9 mouse cellular contexts compared by ENCODE assay signal in genomic region chr2:27473911-27474310, GRCm38 (mm10). TPM values are rescaled to one million over a fixed set of nuclear protein-coding genes. Genes with fewer than 3 reads are reported as not detected.
A peak's percentile ranks its signal among the peaks of the same experiment; 100 is the strongest.
DNase-seq lines count a peak whose midpoint lies in the region; ATAC-seq and TF ChIP-seq lines count a peak whose summit lies in the region.
"Had no signal": no experiment of that assay in that cellular context is flagged by ENCODE, and none has a peak within 500 bp of the region (broad histone marks: within the 10 kb centered on the region; RNA-seq: fewer than 3 reads in every experiment).

No protein-coding gene starts in this region.

- H3K27me3 ChIP-seq in testis, adult 2 months (ENCODE audit: control insufficient read depth, insufficient read depth, low read length) = no peaks in the 10 kb centered on the region
- H3K27me3 ChIP-seq in limb, embryonic 14.5 days (ENCODE audit: control insufficient read depth, insufficient read depth, low read length) = no peaks in the 10 kb centered on the region
- H3K27me3 ChIP-seq in stomach, postnatal 0 days (ENCODE audit: control insufficient read depth, insufficient read depth, low read length) = no peaks in the 10 kb centered on the region

- ATAC-seq in limb, embryonic 14.5 days (ENCODE audit: low FRiP score, low read depth) = no peak
- no peak for ATAC-seq in stomach, postnatal 0 days (ENCODE audit: low FRiP score, low TSS enrichment)
- ATAC-seq: CD4-positive, CD25-positive, alpha-beta regulatory T cell, adult 4 months had no signal

- H3K4me3 ChIP-seq in testis, adult 2 months (ENCODE audit: control insufficient read depth, low read depth, low read length) = peak overlapping the region; percentile 15; the same call in 1 of the 2 replicates
- H3K4me3 ChIP-seq in limb, embryonic 14.5 days (replicated peaks; ENCODE audit: low read length) = peak overlapping the region; percentile 95
- peak overlapping the region; percentile 95 for H3K4me3 ChIP-seq in stomach, postnatal 0 days (ENCODE audit: low read depth, low read length)

- WGBS in limb, embryonic 14.5 days = 8% methylated on average over 4 of the region's 4 CpGs
- 13% methylated on average over 4 of the region's 4 CpGs for WGBS in stomach, postnatal 0 days

- H3K4me1 ChIP-seq in testis, adult 2 months (ENCODE audit: control insufficient read depth, insufficient read depth, low read length) = peaks cover 25% of the 10 kb centered on the region
- H3K4me1 ChIP-seq in limb, embryonic 14.5 days (ENCODE audit: control insufficient read depth, insufficient read depth, low read length) = peaks cover 24% of the 10 kb centered on the region
- peaks cover 15% of the 10 kb centered on the region for H3K4me1 ChIP-seq in stomach, postnatal 0 days (replicated peaks; ENCODE audit: control insufficient read depth, insufficient read depth)

- no peak for TF ChIP-seq EP300 in stomach, postnatal 0 days (optimal IDR thresholded peaks at IDR 0.05)

- peak overlapping the region; percentile 94 for H3K9ac ChIP-seq in limb, embryonic 14.5 days (ENCODE audit: low read depth, low read length, severe bottlenecking)
- peak overlapping the region; percentile 94 for H3K9ac ChIP-seq in stomach, postnatal 0 days (ENCODE audit: low read length)

- no peaks in the 10 kb centered on the region for H3K36me3 ChIP-seq in testis, adult 2 months (ENCODE audit: control insufficient read depth, insufficient read depth, low read length)
- peaks cover 26% of the 10 kb centered on the region for H3K36me3 ChIP-seq in limb, embryonic 14.5 days (ENCODE audit: control insufficient read depth, insufficient read depth, low read length)
- H3K36me3 ChIP-seq in stomach, postnatal 0 days (ENCODE audit: control insufficient read depth, insufficient read depth, low read length) = no peaks in the 10 kb centered on the region

- H3K27ac ChIP-seq in testis, adult 2 months (ENCODE audit: control insufficient read depth, insufficient read depth, low read depth, low read length) = no peak overlapping the region
- H3K27ac ChIP-seq in limb, embryonic 14.5 days (replicated peaks; ENCODE audit: low read depth, low read length) = peak overlapping the region; percentile 26; the same call in 1 of the 2 replicates
- peak overlapping the region; percentile 97 for H3K27ac ChIP-seq in stomach, postnatal 0 days (replicated peaks)

- no peaks in the 10 kb centered on the region for H3K9me3 ChIP-seq in limb, embryonic 14.5 days (ENCODE audit: control insufficient read depth, low read length)
- H3K9me3 ChIP-seq in stomach, postnatal 0 days (ENCODE audit: control insufficient read depth, low read length) = no peaks in the 10 kb centered on the region

- no peak for TF ChIP-seq CTCF in testis, adult 2 months (IDR thresholded peaks at IDR 0.05; ENCODE audit: control insufficient read depth, insufficient read depth, insufficient replicate concordance, low read depth, low read length)
- no peak for TF ChIP-seq CTCF in stomach, postnatal 0 days (IDR thresholded peaks at IDR 0.05; ENCODE audit: low read depth)

- peak overlapping the region; percentile 90 for H3K4me2 ChIP-seq in limb, embryonic 14.5 days (replicated peaks; ENCODE audit: low read depth, low read length, severe bottlenecking)
- peak overlapping the region; percentile 81 for H3K4me2 ChIP-seq in stomach, postnatal 0 days (replicated peaks; ENCODE audit: low read depth)

- TF ChIP-seq POLR2A in testis, adult 2 months (IDR thresholded peaks at IDR 0.05; ENCODE audit: control insufficient read depth, low read depth, low read length) = no peak
- TF ChIP-seq POLR2A in limb, embryonic 14.5 days (IDR thresholded peaks at IDR 0.05; ENCODE audit: borderline replicate concordance, extremely low read depth, insufficient read depth, insufficient read length) = no peak

- peak; percentile 17 for DNase-seq in embryo, embryonic 10.5 days (ENCODE audit: low spot score)
- DNase-seq in embryo, embryonic 9.5 days (ENCODE audit: extremely low spot score) = no peak
- DNase-seq in testis, postnatal 14 days (ENCODE audit: low spot score) = no peak
- DNase-seq in limb, embryonic 14.5 days (ENCODE audit: low spot score) = no peak
- DNase-seq in stomach, postnatal 0 days (ENCODE audit: low spot score) = no peak
- DNase-seq in right cerebral cortex, postnatal 10 days (ENCODE audit: low spot score in 2 of 2) = no peak
- no peak for DNase-seq in urinary bladder, postnatal 14 days (ENCODE audit: low spot score)

RNA-seq across cellular contexts. Expression of gene Brd3os, which starts 31.8 kb away (rescaled TPM):
- 9.7 and 13.3 TPM in 2 replicates for polyA plus RNA-seq in testis, adult 2 months (2012; rRNA removed)
- 12.5 and 13.0 TPM in 2 replicates for polyA plus RNA-seq in limb, embryonic 14.5 days (2012; rRNA removed)
- polyA plus RNA-seq in limb, embryonic 14.5 days (2014; fragmentation: Nextera tagmentation; extraction: Ambion mirVana) = 9.9 and 13.7 TPM in 2 replicates
- polyA plus RNA-seq in stomach, postnatal 0 days (2015; fragmentation: Nextera tagmentation; extraction: Ambion mirVana) = 2.8 and 3.4 TPM in 2 replicates

RNA-seq across cellular contexts. Expression of gene Brd3, which starts 33.6 kb away (rescaled TPM):
- polyA plus RNA-seq in testis, adult 2 months (2012; rRNA removed) = 109 and 119 TPM in 2 replicates
- polyA plus RNA-seq in limb, embryonic 14.5 days (2012; rRNA removed) = 75.5 and 78.1 TPM in 2 replicates
- polyA plus RNA-seq in limb, embryonic 14.5 days (2014; fragmentation: Nextera tagmentation; extraction: Ambion mirVana) = 155 and 177 TPM in 2 replicates
- 41.0 and 48.3 TPM in 2 replicates for polyA plus RNA-seq in stomach, postnatal 0 days (2015; fragmentation: Nextera tagmentation; extraction: Ambion mirVana)

RNA-seq across cellular contexts. Expression of gene Wdr5, which starts 41.0 kb away (rescaled TPM):
- 25.6 and 27.2 TPM in 2 replicates for polyA plus RNA-seq in testis, adult 2 months (2012; rRNA removed)
- 64.2 and 66.0 TPM in 2 replicates for polyA plus RNA-seq in limb, embryonic 14.5 days (2012; rRNA removed)
- 51.6 and 56.9 TPM in 2 replicates for polyA plus RNA-seq in limb, embryonic 14.5 days (2014; fragmentation: Nextera tagmentation; extraction: Ambion mirVana)
- 19.3 and 19.7 TPM in 2 replicates for polyA plus RNA-seq in stomach, postnatal 0 days (2015; fragmentation: Nextera tagmentation; extraction: Ambion mirVana)

RNA-seq across cellular contexts. Expression of gene Vav2, which starts 47.1 kb away (rescaled TPM):
- 35.7 and 56.1 TPM in 2 replicates for polyA plus RNA-seq in testis, adult 2 months (2012; rRNA removed)
- 19.6 and 23.8 TPM in 2 replicates for polyA plus RNA-seq in limb, embryonic 14.5 days (2012; rRNA removed)
- 5.9 and 6.2 TPM in 2 replicates for polyA plus RNA-seq in limb, embryonic 14.5 days (2014; fragmentation: Nextera tagmentation; extraction: Ambion mirVana)
- 2.7 and 2.9 TPM in 2 replicates for polyA plus RNA-seq in stomach, postnatal 0 days (2015; fragmentation: Nextera tagmentation; extraction: Ambion mirVana)

Comparison
In these comparisons a context has a peak if more than half of its experiments do, and no peak if none do; other contexts are left out.
1. H3K4me3 ChIP-seq: peak in every context shown above with its lines; median percentile 95 in limb, embryonic 14.5 days; 95 in stomach, postnatal 0 days; 15 in testis, adult 2 months.